Mouse (Mus musculus): Measurements from ENCODE around the gene Raly. TPM values are rescaled to one million over a fixed set of nuclear protein-coding genes. Genes with fewer than 3 reads are reported as not detected.

Raly gene
- polyA plus RNA-seq, 2 experiments, result 65.0 to 385 TPM

DNA sequence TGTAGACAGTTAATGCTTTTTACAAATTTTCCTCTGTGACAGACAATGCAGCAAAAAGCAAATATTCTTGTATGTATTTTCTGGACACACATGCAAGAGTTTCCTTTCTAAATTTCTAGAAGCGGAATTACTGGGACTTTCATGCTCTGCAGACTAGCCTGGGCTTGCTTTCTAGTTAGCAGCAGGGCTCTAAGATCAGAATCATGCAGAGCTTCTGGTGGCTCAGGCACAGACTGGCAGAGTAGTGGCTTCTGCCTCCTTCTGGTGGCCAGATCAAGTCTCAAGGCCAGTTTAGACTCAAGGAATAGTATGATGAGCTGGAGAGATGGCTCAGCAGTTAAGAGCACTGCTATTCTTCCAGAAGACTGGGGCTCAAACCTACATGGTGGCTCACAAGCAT, 32.4 kb upstream of the Raly start:
- H3K9me3 ChIP-seq (ENCODE audit: control insufficient read depth, low read length), result no peaks in the 10 kb centered on the region
- no peaks in the 10 kb centered on the region for H3K36me3 ChIP-seq (ENCODE audit: control insufficient read depth, insufficient read depth, low read length)
- no peaks in the 10 kb centered on the region for H3K27me3 ChIP-seq (ENCODE audit: control insufficient read depth, insufficient read depth, low read length)
- ATAC-seq (ENCODE audit: low FRiP score, low read depth) (no peak), DNase-seq (ENCODE audit: low spot score) (no peak)
- H3K27ac ChIP-seq (replicated peaks; ENCODE audit: low read depth, low read length), result no peak overlapping the region
- 0 out of 2 replicates have a peak, but pooled peaks cover 3% of the 10 kb centered on the region for H3K4me1 ChIP-seq (ENCODE audit: control insufficient read depth, insufficient read depth, low read length)
- WGBS, result 64% methylated on average over 1 of the region's 1 CpGs
- no peak overlapping the region for H3K4me2 ChIP-seq (replicated peaks; ENCODE audit: low read depth, low read length, severe bottlenecking)
- no peak for TF ChIP-seq POLR2A (IDR thresholded peaks at IDR 0.05; ENCODE audit: borderline replicate concordance, extremely low read depth, insufficient read depth, insufficient read length)
- no peak overlapping the region for H3K9ac ChIP-seq (ENCODE audit: low read depth, low read length, severe bottlenecking)
- H3K4me3 ChIP-seq (replicated peaks; ENCODE audit: low read length), result no peak overlapping the region

DNA sequence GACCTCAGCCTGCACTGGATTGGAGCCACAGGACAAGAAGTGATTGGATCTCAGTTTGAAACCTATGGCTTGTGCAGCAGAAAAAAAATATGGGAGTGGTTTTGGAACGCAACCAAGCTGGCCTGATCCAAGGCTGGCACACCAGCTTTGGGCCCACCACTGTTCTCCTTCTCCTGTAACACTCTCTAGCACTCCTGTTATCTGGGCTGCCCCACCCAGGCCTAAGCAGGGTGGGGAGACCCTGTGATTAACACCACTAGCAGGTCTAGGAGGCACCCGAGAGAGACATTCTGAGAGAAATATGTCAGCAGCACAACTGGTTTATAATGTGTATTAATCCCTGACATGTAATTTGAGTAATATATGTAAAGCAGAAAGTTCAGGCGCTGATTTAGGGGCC, 27.7 kb upstream of the Raly start:
- ATAC-seq (ENCODE audit: low FRiP score, low read depth) (no peak), DNase-seq (ENCODE audit: low spot score) (no peak)
- Histone ChIP-seq H3K27ac (replicated peaks; ENCODE audit: low read depth, low read length) (no peak overlapping the region), H3K4me3 (replicated peaks; ENCODE audit: low read length) (no peak overlapping the region), H3K36me3 (ENCODE audit: control insufficient read depth, insufficient read depth, low read length) (no peaks in the 10 kb centered on the region), H3K9me3 (ENCODE audit: control insufficient read depth, low read length) (no peaks in the 10 kb centered on the region), H3K27me3 (ENCODE audit: control insufficient read depth, insufficient read depth, low read length) (no peaks in the 10 kb centered on the region), H3K9ac (ENCODE audit: low read depth, low read length, severe bottlenecking) (no peak overlapping the region), H3K4me2 (replicated peaks; ENCODE audit: low read depth, low read length, severe bottlenecking) (no peak overlapping the region), H3K4me1 (ENCODE audit: control insufficient read depth, insufficient read depth, low read length) (0 out of 2 replicates have a peak, but pooled peaks cover 2% of the 10 kb centered on the region)
- whole genome bisulfite sequencing, result 63% methylated on average over 3 of the region's 3 CpGs
- no peak for TF ChIP-seq POLR2A (IDR thresholded peaks at IDR 0.05; ENCODE audit: borderline replicate concordance, extremely low read depth, insufficient read depth, insufficient read length)

DNA sequence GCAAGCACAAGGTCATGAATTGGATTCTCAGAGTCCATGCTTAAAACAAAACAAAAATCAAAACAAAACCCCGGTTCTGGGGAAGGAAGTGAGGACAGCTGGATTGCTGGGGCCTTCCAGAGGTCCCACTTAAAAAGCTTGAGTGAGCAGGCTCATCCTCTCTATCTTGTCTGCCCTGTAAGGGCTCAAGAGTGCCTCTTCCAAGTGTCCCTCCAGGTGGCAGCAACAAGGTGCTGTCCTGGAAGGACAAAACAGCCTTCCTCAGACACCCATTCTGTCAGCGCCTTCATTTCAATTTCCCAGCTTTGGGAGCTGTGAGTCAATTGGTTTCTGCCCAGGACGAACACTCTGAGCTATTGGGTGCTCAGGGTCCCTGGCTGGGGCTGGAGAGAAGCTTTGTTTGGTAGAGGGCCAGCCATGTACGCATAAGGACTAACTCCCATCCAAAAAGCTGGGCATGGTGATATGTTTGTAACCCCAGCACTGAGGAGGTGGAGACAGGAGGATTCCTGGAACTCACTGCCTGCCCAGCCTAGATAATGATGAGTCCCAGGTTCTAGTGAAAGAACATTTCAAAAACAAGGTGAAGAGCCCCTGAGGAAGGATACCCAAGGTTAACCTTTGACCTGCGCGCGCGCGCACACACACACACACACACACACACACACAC, 25.9 kb upstream of the Raly start:
- Histone ChIP-seq H3K4me1 (ENCODE audit: control insufficient read depth, insufficient read depth, low read length) (0 out of 2 replicates have a peak, but pooled peaks cover 2% of the 10 kb centered on the region), H3K9ac (ENCODE audit: low read depth, low read length, severe bottlenecking) (no peak overlapping the region), H3K27ac (replicated peaks; ENCODE audit: low read depth, low read length) (no peak overlapping the region), H3K36me3 (ENCODE audit: control insufficient read depth, insufficient read depth, low read length) (no peaks in the 10 kb centered on the region), H3K4me2 (replicated peaks; ENCODE audit: low read depth, low read length, severe bottlenecking) (no peak overlapping the region), H3K9me3 (ENCODE audit: control insufficient read depth, low read length) (no peaks in the 10 kb centered on the region), H3K4me3 (replicated peaks; ENCODE audit: low read length) (no peak overlapping the region), H3K27me3 (ENCODE audit: control insufficient read depth, insufficient read depth, low read length) (no peaks in the 10 kb centered on the region)
- DNase-seq (ENCODE audit: low spot score) (no peak), ATAC-seq (ENCODE audit: low FRiP score, low read depth) (no peak)
- TF ChIP-seq POLR2A (IDR thresholded peaks at IDR 0.05; ENCODE audit: borderline replicate concordance, extremely low read depth, insufficient read depth, insufficient read length), result no peak
- 82% methylated on average over 9 of the region's 9 CpGs for whole genome bisulfite sequencing

DNA sequence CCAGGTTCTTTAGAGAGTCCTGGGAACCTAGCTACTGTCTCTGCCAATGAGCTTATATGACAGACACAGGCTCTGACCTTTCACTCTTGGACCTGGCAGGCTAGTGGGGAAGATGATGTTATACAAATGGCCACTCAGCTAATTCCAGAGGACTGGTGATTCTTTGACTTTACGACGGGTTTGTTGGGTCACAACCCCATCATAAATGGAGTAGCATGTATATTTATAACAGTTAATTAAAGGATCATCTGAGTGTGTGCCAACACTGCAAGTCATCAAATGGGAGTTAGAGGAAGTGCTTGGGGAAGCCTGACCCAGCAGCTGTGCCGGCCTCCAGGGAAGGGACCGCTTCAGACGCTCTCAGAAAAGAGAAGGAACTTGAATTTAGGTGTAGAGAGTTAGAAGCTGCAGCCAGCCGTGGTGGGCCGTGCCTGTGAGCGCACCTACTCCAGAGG, 25.3 kb upstream of the Raly start:
- no peak overlapping the region for H3K4me3 ChIP-seq (replicated peaks; ENCODE audit: low read length)
- 61% methylated on average over 8 of the region's 8 CpGs for WGBS
- 0 out of 2 replicates have a peak, but pooled peaks cover 2% of the 10 kb centered on the region for H3K4me1 ChIP-seq (ENCODE audit: control insufficient read depth, insufficient read depth, low read length)
- ATAC-seq (ENCODE audit: low FRiP score, low read depth), result no peak
- H3K9ac ChIP-seq (ENCODE audit: low read depth, low read length, severe bottlenecking), result no peak overlapping the region
- no peak overlapping the region for H3K4me2 ChIP-seq (replicated peaks; ENCODE audit: low read depth, low read length, severe bottlenecking)
- DNase-seq (ENCODE audit: low spot score), result no peak
- H3K9me3 ChIP-seq (ENCODE audit: control insufficient read depth, low read length), result no peaks in the 10 kb centered on the region
- TF ChIP-seq POLR2A (IDR thresholded peaks at IDR 0.05; ENCODE audit: borderline replicate concordance, extremely low read depth, insufficient read depth, insufficient read length), result no peak
- H3K36me3 ChIP-seq (ENCODE audit: control insufficient read depth, insufficient read depth, low read length), result no peaks in the 10 kb centered on the region
- H3K27me3 ChIP-seq (ENCODE audit: control insufficient read depth, insufficient read depth, low read length), result no peaks in the 10 kb centered on the region
- no peak overlapping the region for H3K27ac ChIP-seq (replicated peaks; ENCODE audit: low read depth, low read length)

DNA sequence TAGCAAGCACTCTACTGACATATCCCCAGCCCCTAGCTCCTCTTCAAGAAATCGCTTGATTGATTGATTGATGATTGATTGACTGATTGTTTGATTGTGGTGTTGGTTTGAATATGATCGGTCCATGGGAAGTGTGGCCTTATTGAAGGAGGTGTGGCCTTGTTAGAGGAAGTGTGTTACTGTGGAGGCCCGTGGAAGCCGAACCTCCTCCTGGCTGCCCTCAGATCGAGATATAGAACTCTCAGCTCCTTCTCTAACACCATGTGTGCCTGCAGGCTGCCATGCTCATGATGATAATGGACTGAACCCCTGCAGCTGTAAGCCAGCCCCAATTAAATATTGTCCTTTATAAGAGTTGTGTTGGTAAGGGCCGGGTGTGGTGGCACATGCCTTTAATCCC, 23.8 kb upstream of the Raly start:
- Histone ChIP-seq H3K36me3 (ENCODE audit: control insufficient read depth, insufficient read depth, low read length) (no peaks in the 10 kb centered on the region), H3K4me3 (replicated peaks; ENCODE audit: low read length) (no peak overlapping the region), H3K9ac (ENCODE audit: low read depth, low read length, severe bottlenecking) (no peak overlapping the region), H3K27me3 (ENCODE audit: control insufficient read depth, insufficient read depth, low read length) (no peaks in the 10 kb centered on the region), H3K27ac (replicated peaks; ENCODE audit: low read depth, low read length) (no peak overlapping the region), H3K4me1 (ENCODE audit: control insufficient read depth, insufficient read depth, low read length) (0 out of 2 replicates have a peak, but pooled peaks cover 2% of the 10 kb centered on the region), H3K4me2 (replicated peaks; ENCODE audit: low read depth, low read length, severe bottlenecking) (no peak overlapping the region), H3K9me3 (ENCODE audit: control insufficient read depth, low read length) (no peaks in the 10 kb centered on the region)
- DNase-seq (ENCODE audit: low spot score) (no peak), ATAC-seq (ENCODE audit: low FRiP score, low read depth) (no peak)
- TF ChIP-seq POLR2A (IDR thresholded peaks at IDR 0.05; ENCODE audit: borderline replicate concordance, extremely low read depth, insufficient read depth, insufficient read length), result no peak
- WGBS, result 90% methylated on average over 6 of the region's 6 CpGs
